Mouse (Mus musculus): ENCODE results near the gene Pex7. TPM values are rescaled to one million over a fixed set of nuclear protein-coding genes. Genes with fewer than 3 reads are reported as not detected.
A peak's percentile ranks its signal among the peaks of the same experiment; 100 is the strongest.

Gene Pex7
- total RNA-seq (2021): 10 to 100 TPM; 22.8 to 23.2 TPM
- long read RNA-seq, full-length matches to known transcripts: 5 of 10 reads
- long read RNA-seq, partial matches to known transcripts: 0 of 10 reads
- long read RNA-seq, other reads (novel, unspliced or antisense): 5 of 10 reads

DNA sequence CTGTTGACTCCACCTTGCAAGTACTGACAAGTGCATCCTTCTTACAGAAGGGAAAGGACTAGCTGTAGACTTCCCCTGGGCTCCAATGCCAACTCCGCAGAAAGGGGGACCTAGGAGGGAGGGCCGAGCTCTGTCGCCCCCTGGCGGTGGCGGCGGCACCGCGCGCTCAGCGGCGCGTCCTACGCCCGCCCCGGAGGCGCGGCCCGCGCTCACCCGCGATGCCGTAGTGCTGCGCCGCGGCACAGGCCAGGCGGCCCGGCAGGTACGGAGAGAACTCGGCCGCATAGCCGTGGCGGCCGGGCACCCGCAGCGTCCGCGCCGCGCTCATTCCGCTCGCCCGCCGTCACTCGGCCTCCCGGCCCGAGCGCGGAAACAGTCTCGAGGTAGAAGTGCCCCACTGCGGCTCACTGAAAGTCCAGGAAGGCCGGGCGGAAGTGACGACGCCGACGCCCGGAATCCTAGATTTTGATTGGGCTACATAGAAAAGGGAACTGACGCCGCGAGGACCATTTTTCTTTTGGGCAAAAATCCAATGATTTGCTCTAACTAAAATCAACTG, at the start of gene Pex7:
TSS of gene Pex7 (minus strand) at position 444 of the 559 bp plus-strand sequence.
- DNase-seq (ENCODE audit: low spot score in 2 of 2): peak; percentile 89 to 97

DNA sequence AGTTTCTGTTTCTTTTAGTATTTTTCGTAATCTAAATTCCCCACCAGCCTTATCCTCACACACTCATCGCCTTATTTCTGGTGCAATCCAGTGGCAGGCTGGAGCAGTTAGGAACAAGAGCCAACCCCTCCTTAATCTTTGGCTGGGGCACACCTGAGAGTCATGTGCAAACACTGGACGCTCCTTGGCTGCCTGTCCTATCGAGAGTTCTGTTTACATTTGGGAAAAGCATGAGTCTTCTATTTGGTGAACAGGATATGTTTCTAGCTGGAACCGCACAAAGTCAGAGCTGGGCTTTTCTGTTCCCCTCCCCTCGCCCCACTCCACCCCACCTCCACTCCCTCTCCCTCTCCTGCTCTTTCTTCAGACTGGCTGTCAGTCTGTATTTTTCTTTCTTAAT, 49.3 kb upstream of the Pex7 start:
- no peak for DNase-seq (ENCODE audit: low spot score in 2 of 2)

DNA sequence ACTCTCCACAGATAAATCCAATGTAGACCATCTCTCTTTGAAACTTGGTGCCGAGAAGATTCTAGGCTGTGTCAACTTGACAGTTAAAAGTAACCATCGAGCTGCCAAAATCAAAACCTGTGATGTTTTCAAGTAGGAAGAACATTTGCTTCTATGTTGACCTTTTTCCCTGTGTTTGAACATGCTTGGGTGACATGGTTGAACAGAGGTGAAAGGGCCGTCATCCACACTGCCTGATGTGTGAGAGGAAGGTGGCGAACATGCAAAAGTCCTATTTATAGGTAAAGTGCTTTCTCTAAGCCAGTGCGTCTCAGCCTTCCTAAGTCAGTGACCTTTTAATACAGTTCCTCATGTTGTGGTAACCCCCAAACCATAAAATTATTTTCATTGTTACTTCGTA, 48.3 kb upstream of the Pex7 start:
- no peak for DNase-seq (ENCODE audit: low spot score in 2 of 2)

DNA sequence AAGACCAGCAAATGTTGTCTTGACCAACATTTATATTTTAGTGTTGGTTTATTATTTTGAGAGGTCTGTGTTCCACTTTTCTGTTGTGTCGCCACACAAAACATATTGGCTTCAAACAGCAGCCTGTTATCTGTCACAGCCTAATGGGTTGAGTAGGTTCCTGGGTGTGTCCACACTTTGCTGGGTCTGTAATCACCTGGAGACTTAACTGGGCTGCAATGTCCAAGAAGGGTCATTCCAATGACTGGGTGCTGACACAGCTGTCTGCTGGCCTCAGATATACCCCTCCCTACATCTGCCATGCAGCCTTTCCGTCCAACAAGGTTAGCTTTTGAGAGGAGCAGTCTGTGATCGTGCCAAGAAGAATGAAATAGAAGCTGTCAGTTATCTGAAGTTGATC, 47.1 kb upstream of the Pex7 start:
- DNase-seq (ENCODE audit: low spot score in 2 of 2): no peak

DNA sequence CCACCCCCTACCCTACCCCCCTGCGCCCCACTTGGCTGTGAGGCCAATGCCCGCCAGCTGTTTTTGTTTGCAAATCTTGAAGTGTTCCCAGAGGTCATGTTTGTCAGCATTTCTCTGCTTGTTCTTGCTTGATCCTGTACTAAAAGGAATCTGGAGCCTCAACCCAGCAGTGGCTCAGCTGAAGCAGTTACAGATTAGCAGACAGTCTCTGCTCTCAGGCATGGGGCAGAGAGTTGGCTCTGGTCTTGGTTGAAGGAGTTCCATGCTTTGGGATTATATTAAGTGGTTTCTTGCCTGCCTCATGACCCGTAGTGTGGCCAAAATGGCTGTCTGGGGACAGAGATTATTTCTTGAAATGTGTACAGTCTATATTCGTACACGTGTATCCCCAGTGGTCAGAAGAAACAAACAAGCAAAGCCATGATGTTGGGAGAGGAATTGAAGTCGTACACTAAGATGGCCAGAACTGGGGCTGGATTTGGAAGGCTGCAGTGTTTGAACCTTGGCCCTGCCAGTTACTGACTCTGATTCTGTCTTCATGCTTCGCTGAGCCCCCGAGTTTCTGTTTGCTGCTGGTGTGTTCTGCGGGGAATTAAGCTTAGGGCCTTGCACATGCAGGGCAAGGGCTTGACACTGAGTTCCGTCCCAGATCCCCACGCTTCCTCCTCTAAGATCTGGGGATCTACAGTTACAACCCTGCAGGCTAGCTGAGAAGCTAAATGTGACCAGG, 45.7 kb upstream of the Pex7 start:
- DNase-seq (ENCODE audit: low spot score in 2 of 2): no peak

DNA sequence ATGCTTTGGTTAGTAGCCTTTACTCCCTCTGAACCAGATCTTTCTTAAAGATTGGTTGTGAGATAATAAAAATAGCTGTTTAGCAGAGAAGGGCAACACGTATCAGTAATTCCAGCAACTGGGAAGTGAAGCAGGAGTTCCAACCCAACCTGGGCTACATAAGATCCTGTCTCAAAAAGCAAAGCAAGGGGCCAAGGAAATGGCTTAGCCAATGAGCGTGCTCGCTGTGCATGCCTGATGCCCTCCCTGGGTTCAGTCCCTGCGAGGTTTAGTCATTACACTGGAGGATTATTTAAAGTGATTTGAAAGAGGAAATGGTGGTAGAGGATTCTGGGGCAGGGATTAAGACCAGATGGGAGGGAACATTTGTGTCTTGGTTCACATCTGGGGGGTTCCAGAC, 41.6 kb upstream of the Pex7 start:
- no peak for DNase-seq (ENCODE audit: low spot score in 2 of 2)

DNA sequence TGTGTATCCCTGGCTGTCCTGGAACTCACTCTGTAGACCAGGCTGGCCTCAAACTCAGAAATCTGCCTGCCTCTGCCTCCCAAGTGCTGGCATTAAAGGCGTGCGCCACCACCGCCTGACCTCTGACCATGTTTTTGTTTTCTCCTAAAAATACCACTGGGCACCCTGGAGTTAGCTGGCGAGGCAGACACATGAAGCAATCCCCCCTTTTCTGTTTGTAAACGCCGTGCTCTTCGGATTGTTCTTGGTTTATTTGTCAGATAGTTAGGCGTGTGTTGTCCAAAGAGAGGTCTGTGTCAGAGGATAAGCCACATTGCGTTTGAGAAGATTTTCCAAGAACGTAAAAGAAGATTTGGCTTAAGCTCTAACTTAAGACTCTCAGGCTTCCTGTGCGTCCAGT, 40.9 kb upstream of the Pex7 start:
- DNase-seq (ENCODE audit: low spot score in 2 of 2): no peak

DNA sequence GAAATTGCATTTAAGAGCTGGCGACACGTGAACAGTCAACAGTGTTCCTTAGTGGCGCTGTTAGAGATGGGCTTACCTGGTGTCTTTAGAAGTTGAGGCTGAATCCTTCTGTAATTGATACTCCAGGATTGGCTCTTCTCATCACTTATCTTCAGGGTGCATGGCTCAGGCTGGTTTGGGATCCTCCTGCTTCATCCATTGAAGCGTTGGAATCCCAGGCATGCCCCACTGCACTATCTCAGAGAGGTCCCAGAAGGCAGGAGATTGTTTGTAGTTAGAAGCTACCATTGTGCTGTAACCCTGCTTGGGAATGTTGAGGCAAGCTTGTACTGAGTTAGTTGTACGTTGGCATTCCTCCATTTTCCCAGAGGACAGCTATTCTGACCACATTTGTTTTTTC, 40.4 kb upstream of the Pex7 start:
- DNase-seq (ENCODE audit: low spot score in 2 of 2): no peak

DNA sequence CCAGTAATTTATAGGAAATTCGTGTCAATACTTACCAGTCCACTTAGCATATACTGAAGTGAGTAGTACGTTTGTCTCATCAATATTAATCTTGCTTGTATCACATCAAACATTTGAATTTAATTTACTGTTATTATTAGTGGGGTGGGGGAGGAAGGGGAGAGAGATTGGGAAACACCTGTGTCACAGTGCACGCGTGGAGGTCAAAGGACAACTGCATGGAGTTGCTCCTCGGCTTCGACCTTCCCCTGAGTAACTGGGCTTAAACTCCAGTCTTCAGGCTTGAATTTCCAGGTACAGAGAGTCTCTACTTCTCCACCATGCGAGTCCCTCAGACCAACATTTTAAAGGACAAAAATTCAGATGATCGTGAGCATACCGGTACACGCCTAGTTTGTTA, 40.0 kb upstream of the Pex7 start:
- DNase-seq (ENCODE audit: low spot score in 2 of 2): no peak

DNA sequence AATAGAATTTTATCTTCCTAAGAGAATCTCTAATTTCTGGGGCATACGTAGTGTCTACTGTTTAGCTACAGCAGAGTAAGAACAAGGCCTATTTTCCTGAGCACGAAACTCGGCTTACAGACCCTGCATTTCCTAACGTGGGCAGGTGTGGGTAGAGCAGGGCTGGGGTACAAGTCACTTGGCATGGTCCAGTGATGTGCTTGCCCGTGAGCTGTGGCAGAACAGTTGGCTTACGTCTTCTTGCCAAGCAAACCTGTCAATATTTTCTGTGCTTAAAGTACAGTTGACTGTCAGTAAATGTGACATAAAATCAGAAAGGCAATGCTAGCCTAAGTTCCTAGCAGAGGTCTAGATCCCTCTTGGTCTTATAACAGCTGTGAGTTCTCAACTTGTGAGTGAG, 39.2 kb upstream of the Pex7 start:
- DNase-seq (ENCODE audit: low spot score in 2 of 2): peak in 1 of 2 experiments; percentile 52

DNA sequence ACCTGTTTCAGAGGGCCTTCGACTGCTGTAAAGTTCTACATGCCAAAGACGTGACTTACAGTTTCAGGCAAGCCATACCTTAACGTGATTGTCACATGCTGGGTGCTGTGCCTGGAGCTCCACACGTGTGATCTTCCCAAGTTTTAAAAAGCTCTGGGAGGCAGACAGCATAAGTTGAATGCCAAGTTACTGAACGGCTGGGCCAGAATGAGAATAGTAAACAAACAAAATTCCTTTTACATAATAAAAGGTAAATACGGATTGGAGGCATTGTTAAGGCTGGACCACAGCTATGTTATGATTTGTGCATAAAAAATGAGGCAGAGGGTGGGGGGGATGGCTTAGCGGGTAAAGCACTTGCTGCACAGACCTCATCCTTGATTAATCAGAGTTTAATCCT, 38.2 kb upstream of the Pex7 start:
- DNase-seq (ENCODE audit: low spot score in 2 of 2): no peak

DNA sequence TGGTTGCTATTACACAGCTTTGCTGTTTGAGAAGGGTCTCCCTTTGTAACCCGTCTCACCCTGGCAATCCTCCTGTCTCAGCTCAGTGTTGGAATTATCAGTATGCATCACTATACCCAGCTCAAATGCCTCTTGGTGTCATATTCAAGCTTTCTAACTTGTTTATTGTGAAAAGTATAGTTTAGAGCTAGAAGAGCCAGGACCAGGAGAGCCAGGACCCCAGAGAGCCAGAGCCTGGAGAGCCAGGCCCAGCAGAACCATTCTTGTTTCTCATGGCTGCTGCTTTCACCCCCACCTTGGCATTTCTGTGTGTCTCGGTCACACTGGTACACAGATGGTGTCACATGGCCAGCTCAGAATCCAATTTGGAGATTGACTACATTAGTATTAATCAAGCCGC, 35.1 kb upstream of the Pex7 start:
- no peak for DNase-seq (ENCODE audit: low spot score in 2 of 2)

DNA sequence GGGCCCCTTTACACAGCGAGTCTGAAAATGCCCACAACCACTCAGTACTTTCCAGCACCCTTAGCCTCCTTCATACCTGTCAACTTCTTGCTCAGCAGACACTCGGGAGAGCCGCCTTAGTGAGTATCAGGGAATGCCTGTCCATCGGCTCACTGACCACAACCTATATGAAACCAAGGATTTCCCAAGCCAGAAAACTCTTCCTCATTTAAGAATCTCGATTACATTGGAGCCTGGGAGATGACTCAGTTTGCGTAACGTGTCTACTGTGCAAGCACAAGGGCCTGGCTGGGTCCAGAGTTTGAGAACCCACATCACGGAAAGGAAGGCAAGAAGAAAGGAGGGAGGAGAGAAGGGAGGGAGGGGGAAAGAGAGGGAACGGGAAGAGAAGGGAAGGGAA, 34.4 kb upstream of the Pex7 start:
- no peak for DNase-seq (ENCODE audit: low spot score in 2 of 2)

DNA sequence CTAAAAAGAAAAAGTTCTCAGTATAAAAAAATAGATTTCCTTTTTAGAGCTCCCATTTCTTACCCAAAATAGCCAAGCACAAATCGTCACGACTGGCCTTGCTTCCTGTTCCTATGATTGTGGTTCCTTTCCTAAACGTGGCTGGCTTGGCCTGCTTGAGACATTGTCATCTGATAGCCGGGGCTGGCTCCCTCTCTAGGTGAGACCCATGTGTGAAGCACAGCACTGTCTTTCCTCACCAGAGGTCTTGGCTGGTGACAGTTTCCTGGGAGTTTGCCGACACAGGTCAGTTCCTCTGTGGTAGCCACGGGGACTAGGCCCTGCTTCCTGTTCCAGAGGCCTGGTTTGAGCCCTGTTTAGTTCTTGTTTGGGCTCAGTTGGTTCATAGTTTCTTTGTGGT, 33.6 kb upstream of the Pex7 start:
- no peak for DNase-seq (ENCODE audit: low spot score in 2 of 2)

DNA sequence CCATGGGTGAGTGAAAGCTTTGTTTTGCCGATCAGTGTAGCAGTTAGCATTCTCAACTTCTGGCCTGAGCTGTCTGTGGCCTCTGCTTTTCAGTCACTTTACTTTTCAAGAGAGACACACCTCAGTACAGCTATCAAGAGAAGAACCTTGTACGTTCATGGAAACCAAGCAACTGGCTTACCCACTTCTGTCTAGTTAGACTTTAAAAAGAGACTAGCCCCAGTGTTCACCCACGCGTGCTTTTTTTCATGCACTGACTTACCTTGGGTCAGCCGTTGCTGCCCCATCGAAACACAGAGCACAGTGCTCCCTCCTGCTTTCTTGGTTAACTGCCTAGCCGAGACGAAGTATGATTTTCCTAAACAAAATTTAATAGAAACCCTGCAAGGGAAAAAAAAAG, 33.1 kb upstream of the Pex7 start:
- no peak for DNase-seq (ENCODE audit: low spot score in 2 of 2)

DNA sequence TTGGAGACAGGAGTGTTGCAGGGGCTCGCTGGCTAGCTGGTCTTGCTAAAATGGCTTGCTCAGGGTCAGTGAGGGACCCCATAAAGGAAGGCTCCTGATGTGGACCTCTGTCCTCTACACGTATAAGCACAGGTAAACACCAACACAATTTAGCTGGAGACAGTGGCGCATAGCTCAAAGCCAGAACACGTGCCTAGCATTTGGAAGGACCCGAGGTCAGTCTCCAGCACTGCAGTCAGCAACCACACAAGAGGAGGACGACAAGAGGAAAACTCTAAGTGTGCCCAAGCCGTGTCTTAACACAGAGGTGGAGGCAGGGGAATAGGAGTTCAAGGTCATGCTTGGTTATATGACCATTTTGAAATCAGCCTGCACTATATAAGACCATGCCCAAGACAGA, 32.6 kb upstream of the Pex7 start:
- DNase-seq (ENCODE audit: low spot score in 2 of 2): no peak

DNA sequence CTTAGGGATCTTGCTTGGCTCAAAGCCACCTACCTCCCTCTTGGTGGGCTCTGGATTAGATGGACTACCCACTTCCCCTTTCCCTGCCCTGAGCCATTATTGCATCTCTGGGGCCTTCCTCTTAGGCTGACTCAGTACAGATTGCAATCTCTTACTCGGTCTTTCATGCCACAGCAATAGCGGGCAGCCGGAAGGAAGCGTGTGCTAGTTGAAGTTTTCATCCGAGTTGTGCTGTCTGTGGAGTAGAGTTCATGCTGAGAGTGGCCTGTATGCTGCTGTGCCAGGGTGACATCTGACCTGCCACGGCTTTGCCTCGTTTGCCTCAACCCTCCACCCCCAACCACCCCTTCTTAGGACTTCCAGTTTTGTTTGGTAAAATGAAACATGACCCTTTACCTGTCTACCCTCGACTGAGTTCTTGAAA, 31.8 kb upstream of the Pex7 start:
- no peak for DNase-seq (ENCODE audit: low spot score in 2 of 2)

DNA sequence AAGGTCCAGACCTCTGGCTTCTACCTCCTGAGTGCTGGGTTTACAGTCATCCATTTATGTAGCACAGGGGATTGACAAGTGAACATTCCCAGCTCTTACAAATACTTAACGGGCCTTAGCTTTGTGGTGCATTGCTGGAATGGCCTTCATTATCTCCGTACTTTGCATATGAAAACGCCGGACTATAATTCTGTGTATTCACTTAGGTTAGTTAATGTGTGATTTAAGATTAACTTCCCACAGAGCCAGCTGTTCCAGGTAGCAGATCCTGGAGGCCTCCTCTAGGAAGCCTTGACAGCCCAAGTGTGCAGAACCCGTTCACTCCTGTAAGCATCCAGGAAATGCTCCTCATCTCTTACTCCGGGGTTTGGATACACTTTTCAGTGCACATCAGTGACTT, 31.2 kb upstream of the Pex7 start:
- DNase-seq (ENCODE audit: low spot score in 2 of 2): no peak

DNA sequence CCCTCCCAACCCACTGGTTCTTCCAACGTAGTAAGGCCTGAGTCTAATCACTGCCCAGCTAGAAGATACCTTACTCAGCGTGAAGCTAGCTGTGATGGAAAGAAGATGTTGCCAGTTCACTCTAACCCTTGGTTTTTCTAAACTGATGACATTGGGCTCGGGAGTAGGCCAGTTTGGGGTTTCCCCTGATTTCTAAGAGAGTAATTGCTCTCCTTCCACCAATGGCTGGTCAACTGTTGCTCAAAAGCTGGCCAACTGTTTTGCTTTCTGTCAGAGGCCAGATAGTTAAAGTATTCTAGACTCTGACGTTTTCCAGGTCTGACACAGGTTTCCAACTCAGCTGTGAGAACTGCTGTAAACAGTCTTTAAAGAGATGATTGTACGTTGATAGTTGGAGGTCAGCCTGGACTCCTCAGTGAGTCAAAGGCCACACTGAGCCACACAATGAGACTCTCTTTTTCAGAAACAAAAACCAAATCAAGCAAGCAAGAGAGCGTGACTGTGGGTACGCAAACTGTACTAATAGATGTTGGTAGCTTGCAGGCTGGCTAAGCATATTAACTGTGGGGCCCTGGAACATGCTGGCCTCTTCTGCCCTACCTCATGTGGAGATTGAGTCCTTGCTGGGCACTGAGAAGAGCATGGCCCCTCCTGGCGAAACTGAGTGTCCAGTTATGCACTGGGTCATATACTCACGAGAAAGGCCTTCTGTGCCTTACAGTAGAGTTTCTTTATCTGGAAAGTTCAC, 29.6 kb upstream of the Pex7 start:
- no peak for DNase-seq (ENCODE audit: low spot score in 2 of 2)

DNA sequence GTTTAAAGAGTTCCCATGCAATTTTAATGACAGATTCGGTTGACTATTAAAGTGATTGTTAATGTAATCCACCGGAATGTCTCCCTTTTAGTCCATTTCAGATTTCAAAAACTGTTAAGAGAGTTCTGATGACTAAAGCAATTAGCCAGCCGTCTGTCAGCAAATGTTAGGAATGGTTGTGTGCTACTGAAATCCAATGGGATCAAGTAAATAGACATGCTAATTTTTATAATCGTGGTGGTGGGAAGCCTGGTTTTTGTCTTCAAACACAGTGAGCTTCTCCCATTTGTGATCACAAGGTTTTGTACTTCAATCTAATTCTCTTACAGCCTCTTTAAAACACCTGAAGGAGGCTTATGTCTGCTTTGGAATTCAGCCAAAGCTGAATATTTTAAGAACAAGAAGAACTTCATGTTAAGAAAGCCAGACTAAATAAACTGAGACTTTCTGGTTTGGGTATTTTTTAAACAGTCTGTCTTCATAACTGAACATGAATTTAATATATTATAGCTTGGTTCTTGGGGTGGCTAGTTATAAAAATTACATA, 28.4 kb upstream of the Pex7 start:
- peak in 1 of 2 experiments; percentile 33 for DNase-seq (ENCODE audit: low spot score in 2 of 2)

DNA sequence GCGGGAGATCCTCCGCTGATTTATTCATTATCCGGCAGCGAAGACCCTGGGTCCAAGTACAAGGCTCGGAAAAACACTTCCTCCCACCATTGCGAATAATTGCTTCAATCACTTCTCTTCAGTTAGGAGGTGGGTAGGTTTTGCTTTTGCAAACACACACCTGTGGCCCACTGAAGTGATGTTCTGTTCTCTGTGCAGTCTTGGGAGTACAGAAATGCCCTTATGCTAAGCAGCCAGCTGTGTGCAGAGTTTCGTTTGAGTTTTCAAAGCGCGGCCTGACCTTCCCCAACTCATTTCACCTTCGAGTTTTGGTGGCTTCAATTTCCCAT, 27.8 kb upstream of the Pex7 start:
- peak in 1 of 2 experiments; percentile 19 for DNase-seq (ENCODE audit: low spot score in 2 of 2)
